Mouse (Mus musculus) myocyte (in vitro differentiated cells): ENCODE measurements around the gene Macrod2.

Experiments used
- CEBPB ChIP-seq: IDR thresholded peaks from 2 replicates; pipeline ENCODE4 v1.6.1; 2011; ENCODE audit warnings: mild to moderate bottlenecking, moderate library complexity; ENCODE audit not compliant: poor library complexity, insufficient read depth, severe bottlenecking
- E2F4 ChIP-seq: IDR thresholded peaks from one replicate; pipeline ENCODE4 v1.6.1; 2011; ENCODE audit warnings: mild to moderate bottlenecking, control low read depth, moderate library complexity; ENCODE audit not compliant: insufficient read depth
- MAX ChIP-seq: IDR thresholded peaks from one replicate; pipeline ENCODE4 v1.6.1; 2011; ENCODE audit warnings: low read depth, mild to moderate bottlenecking, control low read depth
- MYOD1 ChIP-seq, 3 experiments: IDR thresholded peaks; one replicate each; pipeline ENCODE4 v1.6.1; 2011; ENCODE audit warnings: control low read depth in 2 of 3, low read depth in 2 of 3, mild to moderate bottlenecking in 2 of 3, moderate library complexity in 1 of 3; ENCODE audit not compliant: insufficient read length in 2 of 3, control insufficient read depth in 1 of 3
- MYOG ChIP-seq, 3 experiments: IDR thresholded peaks; one replicate each; pipeline ENCODE4 v1.6.1; 2011; ENCODE audit warnings: control low read depth in 2 of 3, low read depth in 2 of 3, mild to moderate bottlenecking in 2 of 3; ENCODE audit not compliant: insufficient read length in 2 of 3, control insufficient read depth in 1 of 3, insufficient read depth in 1 of 3
- POLR2A ChIP-seq: IDR thresholded peaks from one replicate; pipeline ENCODE4 v1.6.1; 2011; ENCODE audit warnings: low read depth, mild to moderate bottlenecking, control low read depth, moderate library complexity; ENCODE audit not compliant: insufficient read length
- REST ChIP-seq: IDR thresholded peaks from one replicate; pipeline ENCODE4 v1.6.1; 2011; ENCODE audit warnings: mild to moderate bottlenecking, control low read depth, moderate library complexity; ENCODE audit not compliant: insufficient read depth, insufficient read length
- SRF ChIP-seq: IDR thresholded peaks from one replicate; pipeline ENCODE4 v1.6.1; 2011; ENCODE audit warnings: low read depth; ENCODE audit not compliant: control insufficient read depth, insufficient read length
- TCF12 ChIP-seq: IDR thresholded peaks from one replicate; pipeline ENCODE4 v1.6.1; 2011; ENCODE audit warnings: mild to moderate bottlenecking, control low read depth; ENCODE audit not compliant: poor library complexity, insufficient read depth, severe bottlenecking
- TCF3 ChIP-seq: IDR thresholded peaks from one replicate; pipeline ENCODE4 v1.6.1; 2011; ENCODE audit warnings: low read depth, control low read depth; ENCODE audit not compliant: insufficient read length
- USF1 ChIP-seq: IDR thresholded peaks from one replicate; pipeline ENCODE4 v1.6.1; 2011; ENCODE audit warnings: low read depth, mild to moderate bottlenecking, control low read depth, moderate library complexity

- TF ChIP-seq POLR2A (no peak), TCF12 (no peak), MYOG (IDR thresholded peaks at IDR 0.05; ENCODE audit: control insufficient read depth in 1 of 3, insufficient read depth in 1 of 3, insufficient read length in 2 of 3, low read depth in 2 of 3) (no peak), CEBPB (no peak), MAX (no peak), USF1 (no peak), REST (no peak), E2F4 (no peak), MYOD1 (IDR thresholded peaks at IDR 0.05; ENCODE audit: control insufficient read depth in 1 of 3, insufficient read length in 2 of 3, low read depth in 2 of 3) (no peak), TCF3 (no peak), SRF (no peak)
Observed at GRCm38 (mm10) chr2:141201303-141202014, 806.4 kb downstream of the Macrod2 start.
